Mouse (Mus musculus) kidney, embryonic 14.5 days (tissue): ENCODE measurements around the gene Fkbp9. TPM values are rescaled to one million over a fixed set of nuclear protein-coding genes. Genes with fewer than 3 reads are reported as not detected.

ENCODE experiments used
- ATAC-seq: fragments of 200-750 bp; cut with Nextera tagmentation; 2 replicates; pipeline ENCODE4 v1.8.0; 2017; ENCODE audit warnings: moderate number of reproducible peaks, mild to moderate bottlenecking, moderate TSS enrichment, moderate library complexity; ENCODE audit not compliant: low FRiP score, low TSS enrichment
- H3K27ac ChIP-seq: fragments of 300-500 bp; sonication (generic); 2 replicates; pipeline ENCODE4 v1.5.1; 2014; ENCODE audit warnings: low read depth, mild to moderate bottlenecking, low read length, moderate library complexity, mixed read lengths
- H3K27me3 ChIP-seq: fragments of 300-500 bp; sonication (generic); 2 replicates; pipeline ENCODE4 v1.6.1; 2014; ENCODE audit warnings: mild to moderate bottlenecking, low read length; ENCODE audit not compliant: control insufficient read depth, insufficient read depth
- H3K36me3 ChIP-seq: fragments of 300-500 bp; sonication (generic); 2 replicates; pipeline ENCODE4 v1.6.1; 2014; ENCODE audit warnings: low read length, mixed read lengths; ENCODE audit not compliant: control insufficient read depth, insufficient read depth
- H3K4me1 ChIP-seq: fragments of 300-500 bp; sonication (generic); 2 replicates; pipeline ENCODE4 v1.6.1; 2014; ENCODE audit warnings: low read length, mixed read lengths; ENCODE audit not compliant: control insufficient read depth, insufficient read depth
- H3K4me2 ChIP-seq: fragments of 300-500 bp; sonication (generic); replicated peaks from 2 replicates; pipeline ENCODE4 v1.6.1; 2014; ENCODE audit warnings: low read depth, mild to moderate bottlenecking, low read length
- H3K4me3 ChIP-seq: fragments of 300-500 bp; sonication (generic); 2 replicates; pipeline ENCODE4 v1.5.1; 2014; ENCODE audit warnings: mild to moderate bottlenecking, low read length
- H3K9ac ChIP-seq: fragments of 300-500 bp; sonication (generic); 2 replicates; pipeline ENCODE4 v1.6.1; 2014; ENCODE audit warnings: low read depth, mild to moderate bottlenecking, low read length, moderate library complexity
- H3K9me3 ChIP-seq: fragments of 300-500 bp; sonication (generic); 2 replicates; pipeline ENCODE4 v1.6.1; 2016; ENCODE audit warnings: low read length; ENCODE audit not compliant: control insufficient read depth
- WGBS: fragments of 180-500 bp; shearing (Covaris S2); extraction: QIAGEN DNeasy Blood & Tissue Kit; methylation state at CpG from one replicate; pipeline ENCODE4 v1.1.7; 2014; 5-methylcytosine and 5-hydroxymethylcytosine counted together
- polyA plus RNA-seq: library from polyadenylated mRNA; unstranded; fragments of >200 nt; fragmentation: Nextera tagmentation; extraction: Ambion mirVana; gene quantifications from 2 replicates; pipeline ENCODE4 v1.2.1, GENCODE M21; 2014

The Fkbp9 gene
- polyA plus RNA-seq, 1 experiment from 2014 or later, result 103 TPM

- WGBS, result 93% methylated on average over 6 of the region's 6 CpGs
- ATAC-seq, result no peak
- H3K9ac ChIP-seq, result no peak overlapping the region
- no peak overlapping the region for H3K4me3 ChIP-seq
- H3K27ac ChIP-seq, result no peak overlapping the region
- no peaks in the 10 kb centered on the region for H3K9me3 ChIP-seq
- no peaks in the 10 kb centered on the region for H3K4me1 ChIP-seq
- peaks cover 32% of the 10 kb centered on the region for H3K36me3 ChIP-seq
- no peak overlapping the region for H3K4me2 ChIP-seq
- no peaks in the 10 kb centered on the region for H3K27me3 ChIP-seq
Observed at GRCm38 (mm10) chr6:56888561-56888960, 56.7 kb downstream of the Fkbp9 start.

- Histone ChIP-seq H3K4me2 (no peak overlapping the region), H3K27ac (no peak overlapping the region), H3K27me3 (no peaks in the 10 kb centered on the region), H3K9me3 (no peaks in the 10 kb centered on the region), H3K9ac (no peak overlapping the region), H3K36me3 (peaks cover 24% of the 10 kb centered on the region), H3K4me1 (no peaks in the 10 kb centered on the region), H3K4me3 (no peak overlapping the region)
- 93% methylated on average over 2 of the region's 2 CpGs for WGBS
- no peak for ATAC-seq
Observed at GRCm38 (mm10) chr6:56890762-56891161, 58.9 kb downstream of the Fkbp9 start.

- H3K36me3 ChIP-seq, result no peaks in the 10 kb centered on the region
- no peaks in the 10 kb centered on the region for H3K27me3 ChIP-seq
- no peak overlapping the region for H3K4me2 ChIP-seq
- H3K9me3 ChIP-seq, result no peaks in the 10 kb centered on the region
- H3K4me3 ChIP-seq, result no peak overlapping the region
- 88% methylated on average over 3 of the region's 3 CpGs for WGBS
- ATAC-seq, result no peak
- peaks cover 6% of the 10 kb centered on the region; the same call in 1 of the 2 replicates for H3K4me1 ChIP-seq
- no peak overlapping the region for H3K9ac ChIP-seq
- no peak overlapping the region for H3K27ac ChIP-seq
Observed at GRCm38 (mm10) chr6:56899601-56900000, 67.7 kb downstream of the Fkbp9 start.

GRCm38 (mm10) chr6:56901336-56901735 is 69.5 kb downstream of the Fkbp9 start:
- Histone ChIP-seq H3K27ac (no peak overlapping the region), H3K36me3 (no peaks in the 10 kb centered on the region), H3K9ac (no peak overlapping the region), H3K4me2 (no peak overlapping the region), H3K4me3 (no peak overlapping the region), H3K27me3 (no peaks in the 10 kb centered on the region), H3K9me3 (no peaks in the 10 kb centered on the region), H3K4me1 (peaks cover 9% of the 10 kb centered on the region; the same call in 1 of the 2 replicates)
- ATAC-seq, result no peak
- 63% methylated on average over 3 of the region's 3 CpGs for WGBS

- Histone ChIP-seq H3K4me1 (peaks cover 9% of the 10 kb centered on the region; the same call in 1 of the 2 replicates), H3K4me2 (no peak overlapping the region; the same call in 1 of the 2 replicates), H3K36me3 (no peaks in the 10 kb centered on the region), H3K4me3 (no peak overlapping the region), H3K9me3 (no peaks in the 10 kb centered on the region), H3K27me3 (no peaks in the 10 kb centered on the region), H3K9ac (no peak overlapping the region), H3K27ac (no peak overlapping the region)
- ATAC-seq, result no peak
- WGBS, result 41% methylated on average over 12 of the region's 12 CpGs
Observed at GRCm38 (mm10) chr6:56901824-56902386, 70.0 kb downstream of the Fkbp9 start.

- Histone ChIP-seq H3K9ac (no peak overlapping the region), H3K4me1 (peaks cover 9% of the 10 kb centered on the region; the same call in 1 of the 2 replicates), H3K27ac (no peak overlapping the region), H3K36me3 (no peaks in the 10 kb centered on the region), H3K27me3 (no peaks in the 10 kb centered on the region), H3K4me2 (no peak overlapping the region), H3K4me3 (no peak overlapping the region), H3K9me3 (no peaks in the 10 kb centered on the region)
- peak; percentile 53; the same call in 1 of the 2 replicates for ATAC-seq
- WGBS, result 86% methylated on average over 7 of the region's 7 CpGs
Observed at GRCm38 (mm10) chr6:56902606-56903520, 71.0 kb downstream of the Fkbp9 start.

- Histone ChIP-seq H3K27me3 (no peaks in the 10 kb centered on the region), H3K27ac (no peak overlapping the region), H3K4me2 (no peak overlapping the region), H3K9ac (no peak overlapping the region), H3K4me1 (peaks cover 9% of the 10 kb centered on the region; the same call in 1 of the 2 replicates), H3K4me3 (no peak overlapping the region), H3K9me3 (no peaks in the 10 kb centered on the region), H3K36me3 (no peaks in the 10 kb centered on the region)
- 0 out of 2 replicates have a peak, but pooled peaks have one; percentile 41 for ATAC-seq
- WGBS, result 24% methylated on average over 6 of the region's 6 CpGs
Observed at GRCm38 (mm10) chr6:56903831-56904230, 72.0 kb downstream of the Fkbp9 start.

- Histone ChIP-seq H3K27ac (no peak overlapping the region), H3K4me1 (peaks cover 9% of the 10 kb centered on the region; the same call in 1 of the 2 replicates), H3K4me2 (no peak overlapping the region), H3K4me3 (no peak overlapping the region), H3K9me3 (no peaks in the 10 kb centered on the region), H3K36me3 (no peaks in the 10 kb centered on the region), H3K27me3 (no peaks in the 10 kb centered on the region), H3K9ac (no peak overlapping the region)
- WGBS, result 46% methylated on average over 1 of the region's 1 CpGs
- no peak for ATAC-seq
Observed at GRCm38 (mm10) chr6:56904330-56904729, 72.5 kb downstream of the Fkbp9 start.

- no peak overlapping the region for H3K4me3 ChIP-seq
- no peak for ATAC-seq
- H3K4me1 ChIP-seq, result peaks cover 9% of the 10 kb centered on the region; the same call in 1 of the 2 replicates
- no peaks in the 10 kb centered on the region for H3K36me3 ChIP-seq
- H3K27ac ChIP-seq, result no peak overlapping the region
- no peak overlapping the region for H3K9ac ChIP-seq
- H3K27me3 ChIP-seq, result no peaks in the 10 kb centered on the region
- 84% methylated on average over 2 of the region's 2 CpGs for WGBS
- no peaks in the 10 kb centered on the region for H3K9me3 ChIP-seq
- no peak overlapping the region for H3K4me2 ChIP-seq
Observed at GRCm38 (mm10) chr6:56904982-56905381, 73.1 kb downstream of the Fkbp9 start.
